Mouse (Mus musculus) CH12.LX (cell line): ENCODE measurements around the gene Nmur1. TPM values are rescaled to one million over a fixed set of nuclear protein-coding genes. Genes with fewer than 3 reads are reported as not detected.
A peak's percentile ranks its signal among the peaks of the same experiment; 100 is the strongest.

Source experiments
- DNase-seq: peaks from one replicate; pipeline ENCODE4 v3.0.0-alpha.2; 2013; ENCODE audit errors: extremely low read depth
- H3K27ac ChIP-seq: 2 replicates; pipeline ENCODE4 v1.5.1; 2012; ENCODE audit warnings: low read depth, mild to moderate bottlenecking, control low read depth, moderate library complexity; ENCODE audit not compliant: insufficient read depth
- H3K27me3 ChIP-seq: replicated peaks from 2 replicates; pipeline ENCODE3; 2012; ENCODE audit warnings: inconsistent platforms
- H3K36me3 ChIP-seq, 2 experiments: replicated peaks in 1 of 2; 2 replicates each; pipeline versions ENCODE3 to v1.6.1; 2012; ENCODE audit warnings: inconsistent platforms in 1 of 2, low read length in 1 of 2, mild to moderate bottlenecking in 1 of 2, mixed read lengths in 1 of 2, moderate library complexity in 1 of 2; ENCODE audit not compliant: control insufficient read depth in 1 of 2, insufficient read depth in 1 of 2
- H3K4me1 ChIP-seq, 2 experiments: 2 replicates each; pipeline ENCODE4 v1.6.1; 2012; ENCODE audit warnings: inconsistent platforms in 1 of 2, moderate library complexity in 1 of 2; ENCODE audit not compliant: insufficient read depth in 2 of 2, control insufficient read depth in 1 of 2
- H3K4me2 ChIP-seq: 2 replicates; pipeline ENCODE4 v1.6.1; 2012; ENCODE audit warnings: low read depth, mild to moderate bottlenecking, control low read depth; ENCODE audit not compliant: poor library complexity, insufficient read depth, severe bottlenecking
- H3K4me3 ChIP-seq, 3 experiments: fragments of 150-350 bp in 1 of 3; sonication (generic) in 1 of 3; replicated peaks in 1 of 3; 2 replicates each; pipeline versions ENCODE3 to v1.5.1; 2011 to 2012; ENCODE audit warnings: low read depth in 2 of 3, low read length in 2 of 3, mild to moderate bottlenecking in 2 of 3, moderate library complexity in 2 of 3, control low read depth in 1 of 3, improper control_type of control experiment in 1 of 3, inconsistent platforms in 1 of 3, mixed read lengths in 1 of 3; ENCODE audit not compliant: poor library complexity in 1 of 3
- H3K79me2 ChIP-seq: replicated peaks from 2 replicates; pipeline ENCODE4 v1.6.1; 2012; ENCODE audit warnings: mild to moderate bottlenecking, moderate library complexity; ENCODE audit not compliant: control insufficient read depth, poor library complexity, insufficient read depth, severe bottlenecking; ENCODE audit errors: extremely low read depth
- H3K9ac ChIP-seq: 2 replicates; pipeline ENCODE4 v1.6.1; 2012; ENCODE audit warnings: low read depth, mild to moderate bottlenecking, control low read depth, moderate library complexity; ENCODE audit not compliant: insufficient read depth
- H3K9me3 ChIP-seq: replicated peaks from 2 replicates; pipeline ENCODE3; 2012; ENCODE audit warnings: low read length, inconsistent platforms, mixed read lengths
- BHLHE40 ChIP-seq: IDR thresholded peaks from 2 replicates; pipeline ENCODE4 v1.6.1; 2011; ENCODE audit warnings: mild to moderate bottlenecking, low read depth, low read length, improper control_type of control experiment
- CHD2 ChIP-seq: IDR thresholded peaks from 2 replicates; pipeline ENCODE4 v1.6.1; 2011; ENCODE audit warnings: low read length, improper control_type of control experiment
- CTCF ChIP-seq, 2 experiments: IDR thresholded peaks in 1 of 2; conservative IDR thresholded peaks in 1 of 2; 2 replicates each; pipeline ENCODE4 v1.5.1; 2011 to 2012; ENCODE audit warnings: low read depth in 2 of 2, low read length in 2 of 2, improper control_type of control experiment in 1 of 2, inconsistent platforms in 1 of 2, mild to moderate bottlenecking in 1 of 2, moderate library complexity in 1 of 2
- E2F4 ChIP-seq: IDR thresholded peaks from 2 replicates; pipeline ENCODE4 v1.6.1; 2011; ENCODE audit warnings: low read depth, low read length, improper control_type of control experiment; ENCODE audit not compliant: insufficient replicate concordance
- ELF1 ChIP-seq: IDR thresholded peaks from 2 replicates; pipeline ENCODE4 v1.6.1; 2014; ENCODE audit warnings: low read depth, mild to moderate bottlenecking, inconsistent platforms, low read length, improper control_type of control experiment
- EP300 ChIP-seq: IDR thresholded peaks from 2 replicates; pipeline ENCODE4 v1.6.1; 2011; ENCODE audit warnings: low read length, improper control_type of control experiment
- ETS1 ChIP-seq: conservative IDR thresholded peaks from 2 replicates; pipeline ENCODE4 v1.6.1; 2012; ENCODE audit warnings: low read depth, mild to moderate bottlenecking, inconsistent platforms, low read length, improper control_type of control experiment, moderate library complexity
- GABPA ChIP-seq: IDR thresholded peaks from 2 replicates; pipeline ENCODE4 v1.6.1; 2012; ENCODE audit warnings: low read depth, low read length, improper control_type of control experiment, inconsistent platforms; ENCODE audit not compliant: insufficient replicate concordance
- HCFC1 ChIP-seq: IDR thresholded peaks from 2 replicates; pipeline ENCODE4 v1.6.1; 2012; ENCODE audit warnings: low read depth, mild to moderate bottlenecking, inconsistent platforms, low read length, improper control_type of control experiment
- IRF4 ChIP-seq: IDR thresholded peaks from 2 replicates; pipeline ENCODE4 v1.6.1; 2014; ENCODE audit warnings: low read depth, mild to moderate bottlenecking, inconsistent platforms, low read length, improper control_type of control experiment
- JUN ChIP-seq: IDR thresholded peaks from 2 replicates; pipeline ENCODE4 v1.6.1; 2011; ENCODE audit warnings: low read depth, mild to moderate bottlenecking, low read length, improper control_type of control experiment, moderate library complexity; ENCODE audit not compliant: insufficient read depth
- JUND ChIP-seq: conservative IDR thresholded peaks from 2 replicates; pipeline ENCODE4 v1.6.1; 2011; ENCODE audit warnings: low read depth, low read length, improper control_type of control experiment
- MAFK ChIP-seq: IDR thresholded peaks from 2 replicates; pipeline ENCODE4 v1.6.1; 2011; ENCODE audit warnings: low read length, improper control_type of control experiment; ENCODE audit not compliant: insufficient replicate concordance
- MAX ChIP-seq: IDR thresholded peaks from 2 replicates; pipeline ENCODE4 v1.6.1; 2011; ENCODE audit warnings: low read length, improper control_type of control experiment
- MEF2A ChIP-seq: IDR thresholded peaks from 2 replicates; pipeline ENCODE4 v1.6.1; 2014; ENCODE audit warnings: low read depth, mild to moderate bottlenecking, inconsistent platforms, low read length, improper control_type of control experiment, borderline replicate concordance
- MXI1 ChIP-seq: IDR thresholded peaks from 2 replicates; pipeline ENCODE4 v1.6.1; 2011; ENCODE audit warnings: mild to moderate bottlenecking, low read depth, low read length, improper control_type of control experiment
- NELFE ChIP-seq: IDR thresholded peaks from 2 replicates; pipeline ENCODE4 v1.6.1; 2011; ENCODE audit warnings: low read depth, low read length, improper control_type of control experiment
- NRF1 ChIP-seq: IDR thresholded peaks from 2 replicates; pipeline ENCODE4 v1.6.1; 2014; ENCODE audit warnings: low read depth, mild to moderate bottlenecking, inconsistent platforms, low read length, improper control_type of control experiment, moderate library complexity
- PAX5 ChIP-seq: IDR thresholded peaks from 2 replicates; pipeline ENCODE4 v1.6.1; 2012; ENCODE audit warnings: low read length, inconsistent platforms, mixed read lengths
- POLR2A ChIP-seq: IDR thresholded peaks from 2 replicates; pipeline ENCODE4 v1.6.1; 2011; ENCODE audit warnings: low read depth, mild to moderate bottlenecking, improper control_type of control experiment, low read length
- POLR2AphosphoS2 ChIP-seq: IDR thresholded peaks from 2 replicates; pipeline ENCODE4 v1.6.1; 2011; ENCODE audit warnings: low read depth, low read length, improper control_type of control experiment
- RAD21 ChIP-seq: IDR thresholded peaks from 2 replicates; pipeline ENCODE4 v1.6.1; 2011; ENCODE audit warnings: low read depth, mild to moderate bottlenecking, low read length, improper control_type of control experiment, moderate library complexity
- RCOR1 ChIP-seq: conservative IDR thresholded peaks from 2 replicates; pipeline ENCODE4 v1.6.1; 2012; ENCODE audit warnings: low read depth, mild to moderate bottlenecking, inconsistent platforms, low read length, improper control_type of control experiment
- SIN3A ChIP-seq: IDR thresholded peaks from 2 replicates; pipeline ENCODE4 v1.6.1; 2012; ENCODE audit warnings: low read length, improper control_type of control experiment, inconsistent platforms
- SMC3 ChIP-seq: IDR thresholded peaks from 2 replicates; pipeline ENCODE4 v1.6.1; 2011; ENCODE audit warnings: low read depth, low read length, improper control_type of control experiment
- TBP ChIP-seq: conservative IDR thresholded peaks from 2 replicates; pipeline ENCODE4 v1.6.1; 2011; ENCODE audit warnings: low read depth, low read length, improper control_type of control experiment
- UBTF ChIP-seq: IDR thresholded peaks from 2 replicates; pipeline ENCODE4 v1.6.1; 2012; ENCODE audit warnings: low read depth, mild to moderate bottlenecking, inconsistent platforms, low read length, improper control_type of control experiment, moderate library complexity
- USF2 ChIP-seq: conservative IDR thresholded peaks from 2 replicates; pipeline ENCODE4 v1.6.1; 2011; ENCODE audit warnings: low read depth, low read length, improper control_type of control experiment
- ZMIZ1 ChIP-seq: IDR thresholded peaks from 2 replicates; pipeline ENCODE4 v1.6.1; 2012; ENCODE audit warnings: low read depth, mild to moderate bottlenecking, inconsistent platforms, low read length, improper control_type of control experiment
- ZNF384 ChIP-seq: IDR thresholded peaks from 2 replicates; pipeline ENCODE4 v1.6.1; 2012; ENCODE audit warnings: low read depth, low read length, improper control_type of control experiment, inconsistent platforms
- dilution Hi-C: fragments of 300-500 bp; cut with MboI; formaldehyde crosslinking; loops from 2 replicates; pipeline ENCODE4 v1.14.3; 2020; ENCODE audit warnings: low sequenced_read_pairs; ENCODE audit not compliant: extremely low pct_unique_long_range_greater_than_20kb, extremely low pct_ligation_motif_present
- in situ Hi-C: fragments of 300-500 bp; cut with MboI; formaldehyde crosslinking; loops from 3 replicates; pipeline ENCODE4 v1.14.3; 2019; ENCODE audit warnings: low sequenced_read_pairs, low pct_ligation_motif_present, low pct_unique_long_range_greater_than_20kb, mixed read lengths
- polyA plus RNA-seq: library from polyadenylated mRNA; unstranded; fragments of >175 nt; gene quantifications from 2 replicates; pipeline ENCODE4 v1.2.1, GENCODE M21; 2012; ENCODE audit warnings: low read depth; ENCODE audit not compliant: insufficient read length
- total RNA-seq, 2 experiments: library from RNA; depleted of rRNA; stranded (reverse); fragments of 300-350 nt in 1 of 2; fragments of >200 nt in 1 of 2; gene quantifications; 2 replicates each; pipeline ENCODE4 v1.2.3; 2012 to 2014

Gene Nmur1
- total and polyA plus RNA-seq, 3 experiments = 0.16 TPM; not detected in 2

- Histone ChIP-seq H3K36me3 (peaks cover 48 to 67% of the 10 kb centered on the region in 2 experiments), H3K4me1 (no peaks in the 10 kb centered on the region), H3K79me2 (peaks cover 7% of the 10 kb centered on the region), H3K9ac (no peak overlapping the region), H3K4me3 (no peak overlapping the region), H3K27me3 (no peaks in the 10 kb centered on the region), H3K9me3 (no peaks in the 10 kb centered on the region), H3K4me2 (no peak overlapping the region), H3K27ac (no peak overlapping the region)
- dilution Hi-C loops (loop anchor here (25.0 kb wide), 1 partner anchor 160 kb away; no protein-coding TSS in a partner anchor), in situ Hi-C loops (no loop called here)
- DNase-seq = no peak
- TF ChIP-seq IRF4 (no peak), POLR2A (peak; percentile 28), GABPA (no peak), UBTF (no peak), SMC3 (no peak), POLR2AphosphoS2 (peak; percentile 93), MAX (no peak), USF2 (no peak), TBP (no peak), MAFK (peak; percentile 60; the same call in 1 of the 2 replicates), E2F4 (no peak), PAX5 (no peak), JUND (no peak), RCOR1 (no peak), RAD21 (no peak), ZNF384 (peak; percentile 88), CTCF (conservative IDR thresholded peaks at IDR 0.05 in 1 of 2, IDR thresholded peaks at IDR 0.05 in 1 of 2; ENCODE audit: low read depth in 2 of 2, low read length in 2 of 2) (peak in 1 of 2 experiments; percentile 27; a peak in 2 of 4 replicates), MEF2A (no peak), NELFE (no peak), ELF1 (no peak), BHLHE40 (no peak), ETS1 (no peak), MXI1 (no peak), EP300 (no peak), SIN3A (no peak), NRF1 (no peak), CHD2 (no peak), ZMIZ1 (no peak), JUN (no peak), HCFC1 (no peak)
Measured at GRCm38 (mm10) chr1:86346851-86347715, 78.9 kb downstream of the Nmur1 start.
